Mouse (Mus musculus): ENCODE results near the gene Cdkal1. TPM values are rescaled to one million over a fixed set of nuclear protein-coding genes. Genes with fewer than 3 reads are reported as not detected.

Gene Cdkal1
- polyA plus RNA-seq, 1 experiment from 2014 or later: 33.9 TPM

DNA sequence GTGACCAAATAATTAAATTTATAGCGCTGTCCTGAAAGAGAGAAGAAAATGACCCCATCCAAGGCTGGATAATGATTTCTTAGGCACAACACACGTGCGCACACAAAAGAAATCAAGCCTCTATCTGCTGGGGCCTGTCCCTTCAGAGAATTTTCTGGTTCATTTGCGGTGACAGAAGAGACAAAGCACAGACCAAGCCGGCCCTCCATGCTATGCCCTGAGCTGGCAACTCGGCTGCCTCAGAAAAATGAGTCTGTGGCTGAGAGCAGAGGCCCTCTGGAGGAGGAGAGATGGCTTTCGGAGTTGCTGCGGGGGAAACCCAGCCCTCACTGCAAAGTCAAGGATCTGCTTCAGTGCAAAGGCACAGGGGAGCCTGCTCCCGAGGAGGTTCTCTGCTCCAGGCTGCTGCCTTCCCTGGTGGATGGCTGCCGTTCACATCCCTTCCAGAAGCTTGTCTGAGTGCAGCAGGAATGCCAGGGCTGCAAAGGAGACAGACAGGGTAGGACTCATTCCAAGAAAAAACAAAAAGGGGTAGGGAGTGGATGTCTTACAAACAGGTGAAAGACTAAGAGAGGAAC lies 633.1 kb downstream of the Cdkal1 start:
- Histone ChIP-seq H3K9me3 (ENCODE audit: control insufficient read depth, low read length) (peaks cover 3% of the 10 kb centered on the region; the same call in 1 of the 2 replicates), H3K27me3 (replicated peaks; ENCODE audit: control insufficient read depth, insufficient read depth, low read length) (no peaks in the 10 kb centered on the region), H3K36me3 (ENCODE audit: control insufficient read depth, insufficient read depth, low read length) (no peaks in the 10 kb centered on the region), H3K9ac (ENCODE audit: low read length) (no peak overlapping the region), H3K4me1 (replicated peaks; ENCODE audit: control insufficient read depth, insufficient read depth, low read length) (peaks cover 5% of the 10 kb centered on the region; the same call in 1 of the 2 replicates), H3K27ac (ENCODE audit: low read depth) (0 out of 2 replicates have a peak overlapping the region, but pooled peaks have one; percentile 16), H3K4me3 (ENCODE audit: low read depth, low read length) (no peak overlapping the region), H3K4me2 (ENCODE audit: low read length) (no peak overlapping the region)
- WGBS: 28% methylated on average over 10 of the region's 10 CpGs
- no peak for ATAC-seq (replicated peaks; ENCODE audit: low FRiP score, low TSS enrichment, low read depth)
- DNase-seq (ENCODE audit: low spot score): no peak

- H3K9ac ChIP-seq (ENCODE audit: low read length): no peak overlapping the region
- WGBS: 64% methylated on average over 5 of the region's 5 CpGs
- DNase-seq (ENCODE audit: low spot score): no peak
- H3K4me1 ChIP-seq (replicated peaks; ENCODE audit: control insufficient read depth, insufficient read depth, low read length): peaks cover 5% of the 10 kb centered on the region; the same call in 1 of the 2 replicates
- no peaks in the 10 kb centered on the region for H3K27me3 ChIP-seq (replicated peaks; ENCODE audit: control insufficient read depth, insufficient read depth, low read length)
- H3K27ac ChIP-seq (ENCODE audit: low read depth): no peak overlapping the region
- no peaks in the 10 kb centered on the region for H3K36me3 ChIP-seq (ENCODE audit: control insufficient read depth, insufficient read depth, low read length)
- H3K4me2 ChIP-seq (ENCODE audit: low read length): no peak overlapping the region
- no peak for ATAC-seq (replicated peaks; ENCODE audit: low FRiP score, low TSS enrichment, low read depth)
- H3K9me3 ChIP-seq (ENCODE audit: control insufficient read depth, low read length): peaks cover 3% of the 10 kb centered on the region; the same call in 1 of the 2 replicates
- H3K4me3 ChIP-seq (ENCODE audit: low read depth, low read length): no peak overlapping the region
These were observed 633.8 kb downstream of the Cdkal1 start for GRCm38 (mm10) chr13:29221646-29222045.

GRCm38 (mm10) chr13:29218594-29219230 lies 636.8 kb downstream of the Cdkal1 start:
- no peak overlapping the region for H3K4me2 ChIP-seq (ENCODE audit: low read length)
- H3K9ac ChIP-seq (ENCODE audit: low read length): no peak overlapping the region
- ATAC-seq (replicated peaks; ENCODE audit: low FRiP score, low TSS enrichment, low read depth) (no peak), DNase-seq (ENCODE audit: low spot score) (no peak)
- peaks cover 5% of the 10 kb centered on the region; the same call in 1 of the 2 replicates for H3K4me1 ChIP-seq (replicated peaks; ENCODE audit: control insufficient read depth, insufficient read depth, low read length)
- H3K4me3 ChIP-seq (ENCODE audit: low read depth, low read length): no peak overlapping the region
- H3K9me3 ChIP-seq (ENCODE audit: control insufficient read depth, low read length): peaks cover 3% of the 10 kb centered on the region; the same call in 1 of the 2 replicates
- H3K36me3 ChIP-seq (ENCODE audit: control insufficient read depth, insufficient read depth, low read length): no peaks in the 10 kb centered on the region
- H3K27ac ChIP-seq (ENCODE audit: low read depth): no peak overlapping the region
- H3K27me3 ChIP-seq (replicated peaks; ENCODE audit: control insufficient read depth, insufficient read depth, low read length): no peaks in the 10 kb centered on the region

GRCm38 (mm10) chr13:29210159-29211021 lies 645.1 kb downstream of the Cdkal1 start:
- WGBS: 5% methylated on average over 27 of the region's 27 CpGs
- Histone ChIP-seq H3K27me3 (replicated peaks; ENCODE audit: control insufficient read depth, insufficient read depth, low read length) (no peaks in the 10 kb centered on the region), H3K4me2 (ENCODE audit: low read length) (peak overlapping the region; percentile 61), H3K36me3 (ENCODE audit: control insufficient read depth, insufficient read depth, low read length) (no peaks in the 10 kb centered on the region), H3K4me1 (replicated peaks; ENCODE audit: control insufficient read depth, insufficient read depth, low read length) (0 out of 2 replicates have a peak, but pooled peaks cover 7% of the 10 kb centered on the region), H3K9ac (ENCODE audit: low read length) (peak overlapping the region; percentile 42), H3K9me3 (ENCODE audit: control insufficient read depth, low read length) (no peaks in the 10 kb centered on the region), H3K27ac (ENCODE audit: low read depth) (peak overlapping the region; percentile 73), H3K4me3 (ENCODE audit: low read depth, low read length) (peak overlapping the region; percentile 34)
- DNase-seq (ENCODE audit: low spot score) (peak; percentile 68), ATAC-seq (replicated peaks; ENCODE audit: low FRiP score, low TSS enrichment, low read depth) (peak; percentile 91)

- Histone ChIP-seq H3K4me3 (ENCODE audit: low read depth, low read length) (no peak overlapping the region), H3K9ac (ENCODE audit: low read length) (no peak overlapping the region), H3K27me3 (replicated peaks; ENCODE audit: control insufficient read depth, insufficient read depth, low read length) (no peaks in the 10 kb centered on the region), H3K36me3 (ENCODE audit: control insufficient read depth, insufficient read depth, low read length) (no peaks in the 10 kb centered on the region), H3K4me1 (replicated peaks; ENCODE audit: control insufficient read depth, insufficient read depth, low read length) (0 out of 2 replicates have a peak, but pooled peaks cover 7% of the 10 kb centered on the region), H3K27ac (ENCODE audit: low read depth) (no peak overlapping the region), H3K9me3 (ENCODE audit: control insufficient read depth, low read length) (no peaks in the 10 kb centered on the region), H3K4me2 (ENCODE audit: low read length) (no peak overlapping the region)
- DNase-seq (ENCODE audit: low spot score) (no peak), ATAC-seq (replicated peaks; ENCODE audit: low FRiP score, low TSS enrichment, low read depth) (no peak)
- 95% methylated on average over 6 of the region's 6 CpGs for WGBS
These were observed 646.7 kb downstream of the Cdkal1 start for GRCm38 (mm10) chr13:29208749-29209148.

DNA sequence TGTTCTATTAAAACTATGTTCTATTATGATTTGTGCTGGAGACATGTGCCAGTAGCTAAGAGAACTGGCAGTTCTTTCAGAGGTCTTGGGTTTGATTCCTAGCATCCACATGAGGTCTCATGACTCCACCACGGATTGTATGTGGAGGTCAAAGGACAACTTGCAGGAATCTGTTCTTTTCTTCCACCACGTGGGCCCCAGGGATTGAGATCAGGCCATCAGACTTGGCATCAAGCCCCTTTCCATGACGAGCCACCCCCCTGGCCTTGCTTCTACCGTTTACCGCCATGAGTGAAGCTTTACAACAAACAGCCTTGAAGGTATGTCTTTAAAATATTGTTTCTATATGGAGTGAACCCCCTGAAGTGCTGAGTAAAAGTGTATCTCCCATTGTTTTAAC lies 651.6 kb downstream of the Cdkal1 start:
- ATAC-seq (replicated peaks; ENCODE audit: low FRiP score, low TSS enrichment, low read depth): no peak

DNA sequence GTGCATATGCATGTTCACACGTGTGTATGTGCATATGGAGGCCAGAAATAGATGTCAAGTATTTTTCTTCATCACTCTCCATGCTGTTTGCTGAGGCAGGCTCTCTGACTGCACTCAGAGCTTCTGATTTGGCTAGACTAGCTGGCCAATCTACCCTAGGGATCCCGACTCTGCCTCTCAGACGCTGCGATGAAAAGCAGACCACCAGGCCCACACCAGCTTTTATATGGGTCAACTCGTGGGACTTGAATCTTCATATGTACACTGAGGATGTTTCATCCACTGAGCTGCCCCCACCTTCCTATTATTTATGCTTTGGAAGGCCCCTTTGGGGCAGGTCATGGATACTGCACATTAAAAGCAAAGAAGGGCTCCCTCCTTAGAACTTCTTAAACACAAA lies 652.0 kb downstream of the Cdkal1 start:
- Histone ChIP-seq H3K36me3 (ENCODE audit: control insufficient read depth, insufficient read depth, low read length) (no peaks in the 10 kb centered on the region), H3K27ac (ENCODE audit: low read depth) (no peak overlapping the region), H3K4me2 (ENCODE audit: low read length) (no peak overlapping the region), H3K9me3 (ENCODE audit: control insufficient read depth, low read length) (no peaks in the 10 kb centered on the region), H3K27me3 (replicated peaks; ENCODE audit: control insufficient read depth, insufficient read depth, low read length) (no peaks in the 10 kb centered on the region), H3K4me1 (replicated peaks; ENCODE audit: control insufficient read depth, insufficient read depth, low read length) (peaks cover 3% of the 10 kb centered on the region; the same call in 1 of the 2 replicates), H3K4me3 (ENCODE audit: low read depth, low read length) (no peak overlapping the region), H3K9ac (ENCODE audit: low read length) (no peak overlapping the region)
- 72% methylated on average over 5 of the region's 5 CpGs for WGBS
- ATAC-seq (replicated peaks; ENCODE audit: low FRiP score, low TSS enrichment, low read depth) (no peak), DNase-seq (ENCODE audit: low spot score) (no peak)

More for the DNA sequence above, 651.6 kb downstream of the Cdkal1 start:
- H3K9ac ChIP-seq (ENCODE audit: low read length): no peak overlapping the region
- WGBS: 83% methylated on average over 5 of the region's 5 CpGs
- H3K9me3 ChIP-seq (ENCODE audit: control insufficient read depth, low read length): no peaks in the 10 kb centered on the region
- H3K4me3 ChIP-seq (ENCODE audit: low read depth, low read length): no peak overlapping the region
- no peak overlapping the region for H3K4me2 ChIP-seq (ENCODE audit: low read length)
- DNase-seq (ENCODE audit: low spot score): no peak
- peaks cover 3% of the 10 kb centered on the region; the same call in 1 of the 2 replicates for H3K4me1 ChIP-seq (replicated peaks; ENCODE audit: control insufficient read depth, insufficient read depth, low read length)
- H3K27ac ChIP-seq (ENCODE audit: low read depth): no peak overlapping the region
- no peaks in the 10 kb centered on the region for H3K27me3 ChIP-seq (replicated peaks; ENCODE audit: control insufficient read depth, insufficient read depth, low read length)
- H3K36me3 ChIP-seq (ENCODE audit: control insufficient read depth, insufficient read depth, low read length): no peaks in the 10 kb centered on the region

GRCm38 (mm10) chr13:29202562-29202961 lies 652.9 kb downstream of the Cdkal1 start:
- DNase-seq (ENCODE audit: low spot score): no peak
- Histone ChIP-seq H3K9ac (ENCODE audit: low read length) (no peak overlapping the region), H3K4me2 (ENCODE audit: low read length) (no peak overlapping the region), H3K9me3 (ENCODE audit: control insufficient read depth, low read length) (no peaks in the 10 kb centered on the region), H3K27me3 (replicated peaks; ENCODE audit: control insufficient read depth, insufficient read depth, low read length) (no peaks in the 10 kb centered on the region), H3K4me3 (ENCODE audit: low read depth, low read length) (no peak overlapping the region), H3K36me3 (ENCODE audit: control insufficient read depth, insufficient read depth, low read length) (no peaks in the 10 kb centered on the region), H3K27ac (ENCODE audit: low read depth) (no peak overlapping the region), H3K4me1 (replicated peaks; ENCODE audit: control insufficient read depth, insufficient read depth, low read length) (peaks cover 3% of the 10 kb centered on the region; the same call in 1 of the 2 replicates)
- no peak for ATAC-seq (replicated peaks; ENCODE audit: low FRiP score, low TSS enrichment, low read depth)
- WGBS: 37% methylated on average over 2 of the region's 2 CpGs

Measured in intestine, embryonic 14.5 days (tissue).